Mouse (Mus musculus) MEL (cell line): ENCODE data around the gene Slc23a2. TPM values are rescaled to one million over a fixed set of nuclear protein-coding genes. Genes with fewer than 3 reads are reported as not detected.
A peak's percentile ranks its signal among the peaks of the same experiment; 100 is the strongest.

ENCODE experiments used
- DNase-seq: peaks from one replicate; pipeline ENCODE4 v3.0.0; 2011; ENCODE audit warnings: low read depth, low spot score
- H3K27ac ChIP-seq: 2 replicates; pipeline ENCODE4 v1.5.1; 2012; ENCODE audit warnings: low read depth, mild to moderate bottlenecking, control low read depth, low read length, moderate library complexity; ENCODE audit not compliant: control insufficient read depth
- H3K27me3 ChIP-seq, 2 experiments: fragments of 150-350 bp in 1 of 2; sonication (generic) in 1 of 2; 2 replicates each; pipeline ENCODE4 v1.6.1; 2012; ENCODE audit warnings: low read length in 2 of 2, mild to moderate bottlenecking in 2 of 2, improper control_type of control experiment in 1 of 2, moderate library complexity in 1 of 2; ENCODE audit not compliant: insufficient read depth in 2 of 2, control insufficient read depth in 1 of 2
- H3K36me3 ChIP-seq, 2 experiments: 2 replicates each; pipeline ENCODE4 v1.6.1; 2012 to 2014; ENCODE audit warnings: low read length in 2 of 2, improper control_type of control experiment in 1 of 2, inconsistent platforms in 1 of 2, mild to moderate bottlenecking in 1 of 2; ENCODE audit not compliant: insufficient read depth in 2 of 2, control insufficient read depth in 1 of 2
- H3K4me1 ChIP-seq, 2 experiments: fragments of 150-350 bp in 1 of 2; sonication (generic) in 1 of 2; 2 replicates each; pipeline ENCODE4 v1.6.1; 2012; ENCODE audit warnings: low read length in 2 of 2, improper control_type of control experiment in 1 of 2, mild to moderate bottlenecking in 1 of 2; ENCODE audit not compliant: insufficient read depth in 2 of 2, control insufficient read depth in 1 of 2
- H3K4me3 ChIP-seq, 2 experiments: fragments of 150-350 bp in 1 of 2; sonication (generic) in 1 of 2; 2 replicates each; pipeline ENCODE4 v1.5.1; 2012; ENCODE audit warnings: low read depth in 2 of 2, low read length in 2 of 2, mild to moderate bottlenecking in 2 of 2, moderate library complexity in 2 of 2, control low read depth in 1 of 2, improper control_type of control experiment in 1 of 2; ENCODE audit not compliant: control insufficient read depth in 1 of 2, insufficient read depth in 1 of 2
- H3K79me2 ChIP-seq: 2 replicates; pipeline ENCODE4 v1.6.1; 2012; ENCODE audit warnings: mild to moderate bottlenecking, low read length, moderate library complexity; ENCODE audit not compliant: control insufficient read depth, poor library complexity, insufficient read depth
- H3K9ac ChIP-seq: 2 replicates; pipeline ENCODE4 v1.6.1; 2012; ENCODE audit warnings: low read depth, mild to moderate bottlenecking, control low read depth, low read length, moderate library complexity; ENCODE audit not compliant: control insufficient read depth, poor library complexity, severe bottlenecking
- H3K9me3 ChIP-seq: fragments of 150-350 bp; sonication (generic); replicated peaks from 2 replicates; pipeline ENCODE4 v1.6.1; 2012; ENCODE audit warnings: mild to moderate bottlenecking, low read length, improper control_type of control experiment, moderate library complexity; ENCODE audit not compliant: insufficient read depth
- CHD2 ChIP-seq: IDR thresholded peaks from 2 replicates; pipeline ENCODE4 v1.6.1; 2011; ENCODE audit warnings: low read length, improper control_type of control experiment
- CTCF ChIP-seq, 3 experiments: IDR thresholded peaks in 2 of 3; conservative IDR thresholded peaks in 1 of 3; 2 replicates each; pipeline ENCODE4 v1.5.1; 2011 to 2012; ENCODE audit warnings: low read length in 3 of 3, low read depth in 2 of 3, mild to moderate bottlenecking in 2 of 3, improper control_type of control experiment in 1 of 3, inconsistent platforms in 1 of 3, mixed read lengths in 1 of 3, moderate library complexity in 1 of 3; ENCODE audit not compliant: control insufficient read depth in 1 of 3, insufficient read depth in 1 of 3, poor library complexity in 1 of 3, severe bottlenecking in 1 of 3
- KAT2A ChIP-seq: conservative IDR thresholded peaks from 2 replicates; pipeline ENCODE4 v1.6.1; 2012; ENCODE audit warnings: low read depth, low read length, improper control_type of control experiment, inconsistent platforms
- NRF1 ChIP-seq: IDR thresholded peaks from 2 replicates; pipeline ENCODE4 v1.6.1; 2014; ENCODE audit warnings: low read depth, mild to moderate bottlenecking, inconsistent platforms, low read length, improper control_type of control experiment, moderate library complexity; ENCODE audit not compliant: poor library complexity, insufficient read depth, severe bottlenecking
- POLR2A ChIP-seq, 2 experiments: IDR thresholded peaks; 2 replicates each; pipeline ENCODE4 v1.6.1; 2011 to 2012; ENCODE audit warnings: low read length in 2 of 2, mild to moderate bottlenecking in 2 of 2, control low read depth in 1 of 2, improper control_type of control experiment in 1 of 2, low read depth in 1 of 2, moderate library complexity in 1 of 2; ENCODE audit not compliant: control insufficient read depth in 1 of 2, insufficient read depth in 1 of 2, poor library complexity in 1 of 2
- RAD21 ChIP-seq: IDR thresholded peaks from 2 replicates; pipeline ENCODE4 v1.6.1; 2011; ENCODE audit warnings: mild to moderate bottlenecking, low read depth, low read length, improper control_type of control experiment
- SMC3 ChIP-seq: IDR thresholded peaks from 2 replicates; pipeline ENCODE4 v1.6.1; 2011; ENCODE audit warnings: low read depth, low read length, improper control_type of control experiment
- UBTF ChIP-seq: IDR thresholded peaks from 2 replicates; pipeline ENCODE4 v1.6.1; 2012; ENCODE audit warnings: low read depth, mild to moderate bottlenecking, inconsistent platforms, low read length, improper control_type of control experiment, moderate library complexity, borderline replicate concordance; ENCODE audit not compliant: insufficient read depth
- ZMIZ1 ChIP-seq: IDR thresholded peaks from 2 replicates; pipeline ENCODE4 v1.6.1; 2012; ENCODE audit warnings: low read depth, mild to moderate bottlenecking, inconsistent platforms, low read length, improper control_type of control experiment, moderate library complexity
- polyA plus RNA-seq, 2 experiments: library from polyadenylated mRNA; stranded (reverse) in 1 of 2; unstranded in 1 of 2; fragments of >175 nt in 1 of 2; fragments of >200 nt in 1 of 2; gene quantifications; 2 replicates each; pipeline versions ENCODE4 v1.2.1 to v1.2.4; 2012; ENCODE audit warnings: low replicate concordance in 2 of 2, low read depth in 1 of 2; ENCODE audit not compliant: insufficient read length in 2 of 2, insufficient read depth in 1 of 2, missing spikeins in 1 of 2
- total RNA-seq: library from RNA; depleted of rRNA; stranded (reverse); fragments of 300-350 nt; gene quantifications from 2 replicates; pipeline ENCODE4 v1.2.3, GENCODE M21; 2012

Slc23a2 gene
- total and polyA plus RNA-seq, 3 experiments = 7.9 to 10.3 TPM; not detected in 1

- peaks cover 11% of the 10 kb centered on the region for H3K79me2 ChIP-seq
- H3K27ac ChIP-seq = no peak overlapping the region
Measured at GRCm38 (mm10) chr2:132140536-132140935, 4.4 kb downstream of the Slc23a2 start.

DNA sequence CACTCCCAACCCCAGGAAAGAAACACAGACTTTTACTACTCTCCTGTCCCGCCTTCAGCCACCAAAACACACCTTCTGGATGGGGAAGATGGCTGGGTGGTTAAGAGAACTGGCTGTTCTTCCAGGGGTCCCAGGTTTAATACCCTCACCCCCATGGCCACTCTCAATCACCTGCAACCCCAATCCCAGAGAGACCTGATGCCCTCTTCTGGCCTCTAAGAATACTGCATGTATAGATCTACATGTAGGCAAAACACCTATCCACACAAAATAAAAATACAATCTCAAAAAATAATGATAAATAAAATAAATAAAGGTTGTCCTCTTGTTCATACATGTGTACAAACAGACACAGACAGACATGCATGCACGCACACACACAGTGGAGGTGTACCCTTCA is 5.8 kb downstream of the Slc23a2 start:
- Histone ChIP-seq H3K4me3 (no peak overlapping the region), H3K79me2 (peaks cover 11% of the 10 kb centered on the region), H3K9me3 (no peaks in the 10 kb centered on the region), H3K4me1 (peaks cover 0 to 7% of the 10 kb centered on the region in 2 experiments; a peak in 2 of 4 replicates), H3K36me3 (peaks cover 0 to 4% of the 10 kb centered on the region in 2 experiments; a peak in 2 of 4 replicates)
- TF ChIP-seq RAD21 (peak; percentile 25), CHD2 (no peak), CTCF (IDR thresholded peaks at IDR 0.05 in 2 of 3, conservative IDR thresholded peaks at IDR 0.05 in 1 of 3; ENCODE audit: control insufficient read depth in 1 of 3, insufficient read depth in 1 of 3, low read depth in 2 of 3, low read length in 3 of 3, poor library complexity in 1 of 3, severe bottlenecking in 1 of 3) (peak; percentile 41 to 49 (median 48)), SMC3 (peak; percentile 54)
- TF ChIP-seq, all 39 proteins: peak for 3
- Histone ChIP-seq H3K27me3 (no peaks in the 10 kb centered on the region), H3K27ac (no peak overlapping the region), H3K9ac (no peak overlapping the region)
- peak; percentile 27 for DNase-seq

More at GRCm38 (mm10) chr2:132140536-132140935, 4.4 kb downstream of the Slc23a2 start:
- H3K9me3 ChIP-seq = no peaks in the 10 kb centered on the region
- no peak for TF ChIP-seq RAD21
- TF ChIP-seq KAT2A = no peak
- TF ChIP-seq, all 39 proteins: peak for 0
- peaks cover 0 to 2% of the 10 kb centered on the region in 2 experiments; a peak in 1 of 4 replicates for H3K27me3 ChIP-seq
- H3K9ac ChIP-seq = no peak overlapping the region
- H3K4me3 ChIP-seq = no peak overlapping the region
- no peak for DNase-seq
- peaks cover 0 to 5% of the 10 kb centered on the region in 2 experiments; a peak in 2 of 4 replicates for H3K36me3 ChIP-seq
- H3K4me1 ChIP-seq = peaks cover 0 to 11% of the 10 kb centered on the region in 2 experiments; a peak in 2 of 4 replicates

DNA sequence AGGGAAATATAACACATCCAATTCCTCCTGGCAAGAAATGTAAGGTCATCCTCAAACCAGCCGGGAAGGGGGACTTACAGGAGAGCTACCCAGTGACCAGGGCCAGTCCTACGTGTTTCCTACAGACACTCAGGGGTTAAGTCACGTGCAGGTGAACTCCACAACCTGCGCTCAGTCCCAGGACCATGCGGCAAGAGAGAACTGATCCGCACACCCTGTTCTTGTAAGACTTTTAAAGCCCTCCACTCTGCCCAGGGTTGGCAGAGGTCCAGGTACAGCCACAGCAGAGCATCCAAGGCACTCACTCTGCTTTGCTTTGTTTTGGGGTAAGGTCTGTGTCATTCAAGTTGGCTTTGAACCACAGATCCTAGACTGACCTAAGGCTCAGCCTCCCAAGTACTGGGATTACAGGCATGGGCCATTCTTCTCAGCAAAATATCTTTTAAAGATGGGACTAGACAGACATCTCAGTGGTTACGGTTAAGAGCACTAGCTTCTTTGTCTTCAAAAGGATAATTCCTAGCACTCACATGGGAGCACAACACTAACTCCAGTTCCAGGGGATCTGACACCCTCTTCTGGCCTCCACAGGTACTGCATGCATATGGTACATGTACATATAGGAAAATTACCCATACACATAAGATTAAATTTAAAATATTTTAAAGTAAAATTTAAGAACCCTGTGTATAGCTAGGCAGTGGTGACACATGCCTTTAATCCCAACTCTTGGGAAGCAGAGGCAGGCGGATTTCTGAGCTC is 8.9 kb downstream of the Slc23a2 start:
- peak; percentile 48 for DNase-seq
- TF ChIP-seq CTCF (IDR thresholded peaks at IDR 0.05 in 2 of 3, conservative IDR thresholded peaks at IDR 0.05 in 1 of 3; ENCODE audit: control insufficient read depth in 1 of 3, insufficient read depth in 1 of 3, low read depth in 2 of 3, low read length in 3 of 3, poor library complexity in 1 of 3, severe bottlenecking in 1 of 3) (peak; percentile 36 to 59 (median 57)), SMC3 (peak; percentile 54), UBTF (no peak), ZMIZ1 (no peak), POLR2A (IDR thresholded peaks at IDR 0.05; ENCODE audit: control insufficient read depth in 1 of 2, insufficient read depth in 1 of 2, low read depth in 1 of 2, low read length in 2 of 2, poor library complexity in 1 of 2) (no peak), NRF1 (no peak), RAD21 (peak; percentile 49)
- Histone ChIP-seq H3K4me3 (no peak overlapping the region), H3K27me3 (no peaks in the 10 kb centered on the region), H3K79me2 (peaks cover 11% of the 10 kb centered on the region), H3K9me3 (no peaks in the 10 kb centered on the region), H3K27ac (no peak overlapping the region), H3K9ac (no peak overlapping the region), H3K4me1 (no peaks in the 10 kb centered on the region), H3K36me3 (no peaks in the 10 kb centered on the region)
